Mouse (Mus musculus): ENCODE data around the gene Dync1h1.
"Not testable (repeated sequence)": the region's sequence is repeated elsewhere in the genome, so short reads cannot be mapped to it uniquely, and the experiment has no call there.

Gene Dync1h1

GRCm38 (mm10) chr12:110608460-110609152, 7.4 kb downstream of the Dync1h1 start:
- DNase-seq, result no peak

DNA sequence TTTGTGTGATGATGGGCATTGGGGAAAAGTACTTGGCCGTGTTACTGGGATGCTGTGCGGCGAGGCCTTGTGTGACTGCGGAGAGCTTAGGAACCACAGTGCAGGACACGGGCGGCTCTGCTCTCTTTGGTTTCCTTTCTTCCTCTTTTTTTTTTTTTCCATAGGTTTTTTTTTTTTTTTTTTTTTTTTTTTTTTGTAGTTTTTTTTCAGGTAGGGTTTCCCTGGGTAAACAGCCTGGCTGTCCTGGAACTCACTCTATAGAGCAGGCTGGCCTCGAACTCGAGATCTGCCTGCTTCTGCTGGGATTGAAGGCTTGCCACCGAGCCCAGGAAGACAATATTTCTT, 7.9 kb downstream of the Dync1h1 start:
- no peak for DNase-seq

GRCm38 (mm10) chr12:110610713-110611112, 9.5 kb downstream of the Dync1h1 start:
- no peak for DNase-seq

DNA sequence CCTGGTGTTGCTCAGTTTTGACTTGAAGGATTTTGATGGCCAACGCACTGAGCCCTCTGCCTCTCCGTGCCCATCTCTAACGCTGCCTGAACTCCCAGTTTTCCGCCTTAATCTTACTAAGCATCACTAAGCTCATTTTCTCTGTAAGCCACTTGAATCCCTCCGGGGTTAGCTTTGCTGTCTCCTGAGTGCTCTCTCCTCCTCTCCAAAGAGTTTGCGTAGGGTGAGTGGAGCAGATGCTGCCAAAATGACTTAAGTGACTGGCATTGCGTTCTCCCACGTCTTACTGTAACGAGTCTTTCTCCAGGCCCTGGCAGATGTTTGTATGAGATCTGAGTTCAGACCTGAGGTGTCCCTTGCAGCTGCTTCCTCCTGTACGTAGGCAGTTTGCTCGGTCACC, 28.8 kb downstream of the Dync1h1 start:
- no peak for DNase-seq

GRCm38 (mm10) chr12:110636293-110636692, 35.0 kb downstream of the Dync1h1 start:
- no peak for DNase-seq

- DNase-seq, result no peak
These were observed 36.4 kb downstream of the Dync1h1 start for GRCm38 (mm10) chr12:110637507-110638114.

DNA sequence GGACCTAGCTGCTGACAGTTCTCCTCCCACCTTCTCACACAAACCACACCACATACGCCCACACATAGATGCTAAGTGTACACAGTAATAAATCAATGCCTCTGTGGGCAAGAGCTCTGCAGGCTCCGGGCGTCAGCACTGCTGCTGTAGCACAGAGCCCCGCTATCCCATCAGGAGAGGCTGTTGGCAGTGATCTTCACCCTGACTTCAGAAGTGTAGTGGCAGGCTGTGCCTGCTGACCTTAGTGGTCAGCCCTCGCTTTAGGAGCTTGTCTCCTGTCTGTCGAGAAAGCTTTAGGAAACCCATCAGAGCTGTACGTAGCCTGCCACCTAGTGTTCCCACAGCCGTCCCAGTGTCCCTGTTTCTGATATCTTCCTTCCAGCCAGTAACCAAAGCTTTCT, 49.0 kb downstream of the Dync1h1 start:
- no peak for DNase-seq

- DNase-seq, result no peak
These were observed 50.2 kb downstream of the Dync1h1 start for GRCm38 (mm10) chr12:110651464-110651863.

GRCm38 (mm10) chr12:110661746-110662145, 60.5 kb downstream of the Dync1h1 start:
- no peak for DNase-seq

DNA sequence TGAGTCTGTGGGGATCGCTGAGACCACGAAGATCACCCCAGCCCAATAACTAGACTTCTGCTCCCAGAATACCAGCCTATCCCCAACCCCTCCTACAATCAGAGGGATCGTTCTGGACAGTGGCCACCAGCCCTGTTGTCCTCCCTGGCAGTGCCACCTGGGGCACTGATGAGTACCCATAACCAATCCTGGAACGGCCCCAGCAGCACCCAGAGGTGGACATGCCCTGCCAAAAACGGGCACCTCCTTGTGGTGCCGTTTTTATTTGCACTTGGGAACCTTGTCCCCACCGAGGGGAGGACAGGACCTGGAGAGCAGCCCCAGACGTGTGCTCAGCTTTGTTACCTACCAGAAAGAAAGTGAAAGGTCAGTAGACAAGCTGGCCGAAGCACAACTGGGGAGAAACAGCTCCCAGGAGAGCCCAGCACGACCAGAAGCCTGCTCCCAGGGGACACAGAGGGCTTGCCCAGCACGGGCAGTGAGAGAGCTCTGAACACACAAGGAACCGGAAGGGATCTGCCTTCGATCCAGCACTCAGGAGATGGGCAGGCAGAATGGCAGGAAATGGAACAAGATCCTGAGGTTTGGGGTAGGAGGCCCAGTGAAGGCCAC, 66.3 kb downstream of the Dync1h1 start:
- DNase-seq, result no peak

DNA sequence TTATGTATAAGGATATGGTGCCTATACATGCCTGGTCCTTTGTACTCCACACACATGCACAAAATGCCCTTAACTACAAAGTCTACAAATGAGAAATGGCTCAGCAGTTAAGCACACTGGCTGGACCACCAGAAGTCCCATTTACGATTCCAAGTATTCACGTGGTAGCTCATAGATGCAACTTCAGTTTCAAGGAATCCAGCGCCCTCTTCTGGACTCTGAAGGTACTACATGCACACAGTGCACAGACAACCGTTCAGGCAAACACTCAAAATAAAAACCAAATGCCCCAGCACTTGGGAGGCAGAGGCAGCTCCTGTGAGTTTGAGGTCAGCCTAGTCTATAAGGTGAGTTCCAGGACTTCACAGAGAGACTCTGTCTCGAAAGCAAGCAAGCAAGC, 73.0 kb downstream of the Dync1h1 start:
- DNase-seq, result peak in 1 of 2 experiments; percentile 25

DNA sequence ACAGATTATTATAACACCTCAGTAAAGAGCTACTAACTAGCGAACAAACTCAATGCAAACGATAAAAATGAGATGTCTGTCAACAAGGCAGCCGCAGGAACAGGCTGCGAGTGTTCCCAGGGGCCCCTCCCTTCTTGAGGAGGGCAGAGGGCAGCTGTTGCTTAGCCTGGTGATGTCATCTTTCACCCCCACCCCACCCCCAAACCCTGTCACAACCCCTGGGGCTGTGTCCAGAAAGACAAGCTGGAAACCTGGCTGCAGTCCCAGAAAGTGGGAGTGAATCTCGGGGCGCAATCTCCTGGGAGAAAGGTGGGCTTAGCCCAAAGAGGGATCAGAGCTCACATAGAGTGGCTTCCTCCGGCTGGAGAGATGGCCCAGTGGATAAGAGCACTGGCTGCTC, 79.9 kb downstream of the Dync1h1 start:
- DNase-seq, result no peak

- no peak for DNase-seq
These were observed 80.6 kb downstream of the Dync1h1 start for GRCm38 (mm10) chr12:110681878-110682277.

DNA sequence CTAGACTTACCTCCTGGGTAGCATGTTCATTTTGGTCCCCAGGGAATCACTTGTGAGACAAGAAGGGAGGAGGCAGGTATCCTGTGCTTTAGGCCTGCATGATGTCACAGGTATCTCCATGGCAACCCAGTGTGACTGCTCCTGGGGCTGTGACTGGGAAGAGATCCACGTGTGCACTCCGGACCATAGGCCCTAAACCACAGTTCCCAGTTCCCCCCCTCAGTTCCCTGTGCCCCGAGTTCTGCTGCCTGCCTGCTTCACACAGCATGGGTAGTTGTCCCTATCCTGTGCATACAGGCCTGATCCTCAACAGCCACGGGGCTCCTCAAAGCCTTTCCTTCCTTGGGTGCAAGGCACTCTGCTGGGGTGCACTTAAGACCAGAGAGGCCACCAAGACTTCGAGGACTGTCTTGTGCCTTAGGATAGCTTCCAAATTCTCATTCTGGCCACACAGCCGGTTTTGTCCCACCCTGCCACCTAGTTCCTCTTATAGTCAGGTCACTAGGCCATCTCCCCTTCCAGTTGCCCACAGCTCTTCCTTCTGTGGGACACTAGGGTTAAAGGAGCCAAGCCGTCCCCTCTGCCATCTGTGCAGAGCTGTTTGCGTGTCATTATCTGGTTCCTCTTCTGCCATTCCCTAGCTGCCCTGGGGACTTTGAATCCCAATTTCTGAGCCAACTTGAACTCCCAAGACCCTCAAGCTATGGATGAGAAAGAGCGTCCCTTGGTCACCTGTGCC, 81.5 kb downstream of the Dync1h1 start, which contains the start of gene 1700001K19Rik:
1700001K19Rik (minus strand) TSS at position 59 of the 739 bp plus-strand sequence.
- no peak for DNase-seq

GRCm38 (mm10) chr12:110683580-110683979, 82.3 kb downstream of the Dync1h1 start:
- DNase-seq, result no peak

- no peak for DNase-seq
These were observed 86.9 kb downstream of the Dync1h1 start for GRCm38 (mm10) chr12:110687894-110688734.

DNA sequence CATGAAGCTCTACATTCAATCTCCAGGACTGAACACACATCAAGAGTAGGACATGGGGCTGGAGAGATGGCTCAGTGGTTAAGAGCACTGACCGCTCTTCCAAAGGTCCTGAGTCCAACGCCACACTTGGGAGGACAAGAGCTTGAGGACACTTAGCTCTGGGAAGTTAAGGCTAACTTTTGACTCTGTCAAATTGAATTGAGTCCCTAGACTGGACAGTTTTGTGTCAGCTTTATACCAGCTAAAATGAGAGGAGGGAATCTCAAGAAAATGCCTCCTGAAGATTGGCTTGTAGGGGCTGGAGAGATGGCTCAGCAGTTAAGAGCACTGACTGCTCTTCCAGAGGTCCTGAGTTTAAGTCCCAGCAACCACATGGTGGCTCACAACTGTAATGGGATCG, 87.7 kb downstream of the Dync1h1 start:
- not testable (repeated sequence) for DNase-seq

DNA sequence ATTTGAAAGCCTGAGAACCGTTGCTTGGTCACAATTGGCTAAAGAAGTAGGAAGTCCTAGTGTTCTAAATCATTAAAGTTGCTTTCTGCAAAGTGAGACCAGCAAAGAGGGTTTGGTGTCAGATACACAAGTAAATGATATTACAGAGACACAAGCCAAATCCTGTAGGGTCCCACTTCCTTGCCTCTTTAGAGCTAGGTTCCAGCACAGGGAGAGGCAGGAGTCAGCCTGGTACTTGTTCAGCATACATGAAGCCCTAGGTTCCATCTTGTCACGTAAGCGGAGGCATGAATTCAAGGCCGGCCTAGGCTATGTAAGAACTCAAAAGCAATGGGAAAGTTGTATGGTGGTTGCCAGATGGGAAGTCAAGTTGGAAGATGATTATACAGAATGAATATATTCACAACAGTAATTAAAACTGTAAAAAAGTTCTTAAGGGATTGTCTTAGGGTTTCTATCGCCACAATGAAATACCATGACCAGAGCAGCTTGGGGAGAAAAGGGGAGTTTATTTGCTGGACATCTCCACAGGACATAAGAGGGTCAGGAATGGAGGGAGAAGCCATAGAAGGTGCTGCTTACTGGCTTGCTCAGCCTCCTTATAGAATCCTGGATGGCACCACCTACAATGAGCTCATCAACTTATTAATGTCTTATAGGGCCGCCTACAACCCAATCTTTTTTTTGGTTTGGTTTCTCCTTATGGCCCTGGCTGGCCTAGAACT, 88.8 kb downstream of the Dync1h1 start:
- no peak for DNase-seq

DNA sequence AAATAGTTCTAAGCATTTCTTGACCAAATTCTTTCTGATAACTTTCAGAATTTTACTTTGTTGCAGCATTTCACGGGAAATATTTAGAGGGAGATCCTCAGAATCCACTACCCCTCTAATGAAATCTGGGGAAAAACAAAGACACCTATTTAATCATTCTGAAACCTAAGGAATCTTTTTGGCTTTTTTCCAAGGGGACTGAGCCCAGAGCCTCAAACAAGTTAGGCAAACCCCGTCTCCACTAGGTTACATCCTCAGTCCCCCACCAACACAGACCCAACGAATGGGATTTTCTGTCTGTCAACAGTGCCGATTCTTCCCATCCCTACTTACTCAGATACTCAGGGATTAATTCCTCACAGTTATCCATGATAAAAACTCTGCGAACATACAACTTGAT, 92.1 kb downstream of the Dync1h1 start:
- not testable (repeated sequence) for DNase-seq

DNA sequence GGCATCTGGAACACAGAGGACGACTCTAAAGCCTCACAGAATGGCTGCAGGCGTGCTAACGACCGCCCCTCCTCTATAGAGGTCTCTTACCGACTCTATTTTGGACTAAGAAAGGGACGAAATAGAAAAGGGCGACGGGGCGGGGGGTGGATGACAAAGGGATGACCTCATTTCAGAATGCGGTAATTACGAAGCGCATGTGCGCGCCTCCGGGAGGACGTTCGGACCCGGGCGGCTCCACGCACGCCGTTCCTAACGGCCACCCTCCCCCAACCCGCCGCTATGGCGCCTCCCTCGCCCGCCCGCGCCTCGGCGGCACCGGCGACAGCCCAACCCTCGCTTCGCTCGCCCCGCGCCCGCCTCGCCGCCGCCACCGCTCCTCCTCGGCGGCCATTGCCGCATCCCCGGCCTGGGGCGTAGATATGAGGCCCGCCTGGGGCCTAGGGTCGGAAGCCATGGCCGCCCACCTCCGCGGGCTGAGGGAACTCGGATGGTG, 94.5 kb downstream of the Dync1h1 start:
- no peak for DNase-seq

DNA sequence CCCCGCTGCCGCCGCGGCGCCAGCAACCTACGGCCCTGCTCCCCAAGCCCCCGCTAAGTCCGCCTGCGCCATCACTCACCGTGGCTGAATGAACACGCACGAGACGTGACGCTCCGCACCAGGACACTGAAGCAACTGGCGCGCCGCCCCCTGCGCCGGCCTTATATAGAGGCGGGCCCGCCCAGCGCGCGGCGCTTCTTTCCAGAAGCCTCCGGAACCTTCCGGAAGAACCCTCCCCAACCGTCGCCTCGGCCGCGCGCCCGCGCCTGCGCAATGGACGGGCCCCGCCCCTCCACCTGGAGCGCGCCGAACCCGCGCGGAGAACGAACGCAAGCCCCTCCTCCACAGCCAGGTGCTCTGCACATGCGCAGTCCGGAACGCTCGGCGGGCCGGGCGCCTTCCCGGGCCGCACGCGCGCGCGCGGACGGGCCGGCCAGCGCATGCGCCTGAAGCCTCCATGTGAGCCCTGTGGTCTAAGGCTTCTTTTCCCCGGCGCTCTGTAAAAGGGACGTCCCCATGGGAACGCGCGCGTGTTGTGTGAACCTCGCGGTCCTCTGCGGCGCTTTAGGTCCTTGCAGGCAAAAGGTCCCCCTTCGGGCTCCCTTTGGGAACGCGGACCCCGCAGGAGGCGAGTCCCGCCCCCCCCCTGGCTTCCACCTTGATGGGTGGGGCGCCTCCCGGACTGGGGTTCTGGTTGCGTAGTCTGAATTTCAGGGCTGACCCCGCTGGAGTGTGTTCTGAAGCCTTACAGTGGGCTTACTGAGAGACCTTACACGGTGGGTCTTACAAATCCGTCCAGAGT, 95.1 kb downstream of the Dync1h1 start:
- peak; percentile 99 for DNase-seq

All from thymus, postnatal 36 days (tissue).